Mouse (Mus musculus) spleen, postnatal 36 days (tissue): Measurements from ENCODE around the gene Serpinb6b.

Source experiments
- DNase-seq, 2 experiments: peaks; one replicate each; pipeline ENCODE4 v3.0.0; 2022; ENCODE audit warnings: low spot score in 2 of 2, mixed read lengths in 1 of 2

Gene Serpinb6b

GRCm38 (mm10) chr13:32974889-32975460 lies 10.0 kb downstream of the Serpinb6b start:
- no peak for DNase-seq

- no peak for DNase-seq
Measured at GRCm38 (mm10) chr13:32975710-32976109, 10.7 kb downstream of the Serpinb6b start.

GRCm38 (mm10) chr13:32982556-32983042 lies 17.6 kb downstream of the Serpinb6b start:
- no peak for DNase-seq

GRCm38 (mm10) chr13:32986256-32986655 lies 21.2 kb downstream of the Serpinb6b start:
- DNase-seq = no peak

GRCm38 (mm10) chr13:32993152-32993893 lies 28.3 kb downstream of the Serpinb6b start:
- peak; percentile 67 to 82 for DNase-seq

GRCm38 (mm10) chr13:32993894-32994242 lies 28.9 kb downstream of the Serpinb6b start:
- no peak for DNase-seq

- DNase-seq = no peak
Measured at GRCm38 (mm10) chr13:32995051-32995450, 30.0 kb downstream of the Serpinb6b start.

- no peak for DNase-seq
Measured at GRCm38 (mm10) chr13:33001341-33001740, 36.3 kb downstream of the Serpinb6b start.

GRCm38 (mm10) chr13:33002950-33003349 lies 37.9 kb downstream of the Serpinb6b start, which contains the start of gene Serpinb9:
Gene Serpinb9 (plus strand): TSS chr13:33003250.
- no peak for DNase-seq

GRCm38 (mm10) chr13:33003523-33004413 lies 38.8 kb downstream of the Serpinb6b start:
- peak in 1 of 2 experiments; percentile 38 for DNase-seq

- peak; percentile 77 to 86 for DNase-seq
Measured at GRCm38 (mm10) chr13:33004414-33005105, 39.6 kb downstream of the Serpinb6b start.

GRCm38 (mm10) chr13:33005501-33006075 lies 40.6 kb downstream of the Serpinb6b start:
- DNase-seq = no peak

GRCm38 (mm10) chr13:33006555-33006954 lies 41.5 kb downstream of the Serpinb6b start:
- no peak for DNase-seq

GRCm38 (mm10) chr13:33012395-33012794 lies 47.4 kb downstream of the Serpinb6b start:
- no peak for DNase-seq

GRCm38 (mm10) chr13:33013271-33013670 lies 48.3 kb downstream of the Serpinb6b start:
- no peak for DNase-seq

GRCm38 (mm10) chr13:33022371-33022770 lies 57.4 kb downstream of the Serpinb6b start:
- DNase-seq = no peak

GRCm38 (mm10) chr13:33026427-33027057 lies 61.5 kb downstream of the Serpinb6b start:
- no peak for DNase-seq

- no peak for DNase-seq
Measured at GRCm38 (mm10) chr13:33027244-33027643, 62.2 kb downstream of the Serpinb6b start, which contains the start of gene Serpinb9b. Gene Serpinb9b (plus strand): TSS chr13:33027416.

- no peak for DNase-seq
Measured at GRCm38 (mm10) chr13:33028146-33028545, 63.1 kb downstream of the Serpinb6b start.

- no peak for DNase-seq
Measured at GRCm38 (mm10) chr13:33028550-33028949, 63.5 kb downstream of the Serpinb6b start.
